Mouse (Mus musculus) urinary bladder, postnatal 25 days (tissue): ENCODE results near the gene Calm5.
"Not testable (repeated sequence)": the region's sequence is repeated elsewhere in the genome, so short reads cannot be mapped to it uniquely, and the experiment has no call there.

Experiments
- DNase-seq: peaks from one replicate; pipeline ENCODE4 v3.0.0; 2022; ENCODE audit warnings: low spot score

Gene Calm5

DNA sequence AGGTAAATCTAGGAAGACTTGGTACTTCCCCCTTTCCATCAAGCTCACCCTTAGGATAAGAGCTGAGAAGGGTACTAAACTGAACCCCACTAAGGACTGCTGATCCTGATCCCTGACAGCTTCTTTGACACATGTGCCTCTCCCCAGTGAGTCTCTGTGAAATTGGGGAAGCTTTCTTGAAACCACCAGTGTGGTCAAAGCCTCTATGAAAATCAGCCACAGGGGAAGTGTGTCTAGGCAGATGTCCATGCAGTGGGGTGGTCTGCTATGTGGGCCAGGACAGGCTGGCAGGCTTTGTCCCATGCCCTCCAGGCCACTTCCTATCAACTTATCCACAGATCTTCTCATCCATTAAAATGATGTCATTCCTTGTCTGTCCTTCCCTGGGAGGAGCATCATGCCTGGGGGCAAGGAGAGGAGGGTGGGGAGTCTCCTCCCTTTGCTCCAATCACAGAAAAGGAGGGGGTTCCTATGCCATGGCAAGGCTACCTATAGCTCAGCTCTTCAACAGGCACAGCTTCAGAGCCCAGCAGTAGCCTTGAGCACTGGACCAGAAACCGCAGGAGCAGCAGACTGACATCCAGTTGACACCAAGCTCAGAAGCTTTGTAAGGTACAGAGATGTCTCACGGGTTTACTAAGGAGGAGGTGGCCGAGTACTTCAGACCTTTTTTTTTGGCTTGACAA lies at the start of gene Calm5:
TSS of gene Calm5 (plus strand) at position 526 of the 686 bp plus-strand sequence.
- not testable (repeated sequence) for DNase-seq

DNA sequence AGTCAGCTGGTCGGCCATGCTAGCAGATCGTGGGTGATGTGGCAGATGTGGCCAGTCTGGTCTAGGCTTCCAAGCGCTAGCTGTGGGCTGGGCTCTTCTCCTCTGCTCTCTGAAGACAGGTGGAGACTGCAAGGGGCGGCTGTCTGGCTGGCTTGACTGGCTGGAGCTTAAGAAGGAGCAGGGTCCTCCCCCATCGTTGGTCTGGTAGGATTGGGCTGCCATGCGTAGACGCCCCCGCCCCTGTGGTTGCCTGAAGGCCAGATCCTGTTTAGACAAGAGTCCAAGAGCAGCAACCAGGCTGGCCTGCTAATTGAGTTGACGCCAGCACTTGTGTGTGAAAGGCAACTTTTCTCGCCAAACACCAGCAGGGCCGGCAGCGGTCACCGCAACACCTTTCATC lies 49.8 kb upstream of the Calm5 start, which contains the start of gene Calml3:
TSS of gene Calml3 (minus strand) at position 131 of the 400 bp plus-strand sequence.
- DNase-seq, result no peak

DNA sequence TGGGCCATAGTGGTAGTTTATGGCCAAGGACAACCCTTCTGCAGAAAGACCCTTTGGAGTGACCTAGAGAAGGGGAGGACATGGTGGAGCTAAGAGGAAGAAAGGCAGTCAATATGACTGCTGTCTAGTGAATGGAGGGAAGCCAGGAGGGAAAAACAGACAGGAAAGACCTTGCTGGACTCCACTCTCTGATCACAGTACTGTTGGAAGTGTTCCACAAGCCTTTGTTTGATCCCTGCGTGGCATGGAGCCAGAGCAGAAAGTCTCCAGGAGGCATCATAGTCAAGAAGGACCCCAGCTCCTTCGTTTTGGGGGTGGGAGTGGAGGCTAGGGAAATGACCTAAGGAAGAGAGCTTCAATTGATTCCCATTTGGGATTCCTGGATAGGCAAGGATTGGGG lies 48.8 kb upstream of the Calm5 start:
- DNase-seq, result no peak

DNA sequence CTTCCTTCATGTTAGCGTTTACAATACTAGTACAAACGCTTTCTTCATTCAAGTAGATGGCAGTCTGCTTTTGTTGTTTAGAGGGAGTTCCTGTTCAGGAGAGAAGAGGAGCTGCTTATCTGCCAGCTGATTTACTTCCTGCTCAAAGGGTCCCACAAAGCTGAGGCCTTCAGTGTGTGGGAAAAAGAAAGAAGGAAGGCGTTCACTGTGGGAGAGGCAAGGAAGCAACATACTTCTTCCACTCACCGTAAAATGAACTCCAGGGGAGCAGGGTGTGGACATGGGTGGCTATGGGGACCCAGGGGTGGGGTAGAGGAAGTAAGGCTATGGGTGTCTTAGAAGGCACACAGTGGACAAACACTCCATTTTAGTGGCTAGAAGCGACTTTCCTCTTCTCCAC lies 48.3 kb upstream of the Calm5 start:
- DNase-seq, result no peak

DNA sequence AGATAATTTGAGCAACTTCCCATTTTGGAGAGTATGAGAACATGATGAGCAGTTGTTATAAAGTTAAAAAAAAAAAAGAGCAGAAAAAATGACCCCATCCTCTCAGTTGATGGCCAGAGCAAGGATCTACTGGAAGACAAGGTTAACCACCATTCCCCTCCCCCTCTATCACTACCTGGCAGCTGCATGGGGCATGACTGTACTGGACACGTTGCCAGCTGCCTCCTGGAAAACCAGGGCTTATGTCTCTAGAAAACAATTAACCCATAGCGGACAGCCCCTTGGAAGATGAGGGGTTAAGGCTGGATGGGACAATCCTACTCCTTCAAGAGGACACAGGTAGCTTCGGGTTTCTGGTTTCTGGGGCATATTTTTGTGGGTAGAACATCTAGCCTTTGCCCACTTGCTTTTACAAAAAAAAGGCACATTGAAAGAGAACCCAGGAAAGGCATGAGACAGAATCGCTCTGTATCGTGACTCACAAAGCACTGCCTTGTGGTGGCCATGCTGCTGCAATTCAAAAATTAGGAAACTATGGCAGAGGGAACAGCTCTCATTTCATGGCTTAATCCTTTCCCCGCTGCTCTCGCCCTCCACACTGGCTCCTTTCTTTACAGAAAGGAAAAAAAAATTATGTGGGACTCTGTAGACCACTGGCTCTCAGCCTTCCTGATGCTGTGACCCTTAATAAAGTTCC lies 46.7 kb upstream of the Calm5 start:
- DNase-seq, result no peak

DNA sequence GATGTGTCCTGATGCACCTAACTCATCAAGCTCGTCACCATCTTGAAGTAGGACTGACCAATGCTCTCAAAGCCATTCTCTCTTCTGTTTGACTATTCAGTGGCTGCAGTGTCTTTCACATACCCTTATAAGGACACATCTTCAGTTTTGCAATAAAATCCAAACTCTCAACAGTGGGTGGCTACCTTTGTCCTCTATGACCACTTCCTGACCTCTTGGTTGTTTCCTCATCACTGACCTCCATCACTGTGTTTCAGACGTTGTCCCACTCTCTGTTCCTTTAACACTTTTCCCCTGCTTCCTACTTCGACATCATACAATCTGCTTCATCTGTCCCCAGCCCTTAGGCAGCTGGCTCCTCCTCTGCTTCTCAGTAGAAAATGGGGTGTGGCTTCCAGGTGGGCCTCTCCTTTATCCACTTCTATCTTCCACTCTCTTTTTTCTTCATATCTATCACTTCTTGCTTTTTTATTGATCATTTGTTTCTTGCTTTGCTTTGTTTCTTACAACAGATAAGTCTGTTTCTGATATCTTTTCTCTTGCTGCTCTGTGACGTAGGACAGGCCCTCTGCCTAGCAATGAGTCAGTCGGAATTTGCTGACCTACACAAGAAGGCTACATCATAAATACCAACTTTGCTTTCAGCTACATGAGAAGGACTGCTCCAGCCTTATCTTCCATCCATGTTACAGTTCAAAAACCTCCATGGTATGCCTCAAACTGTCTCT lies 35.8 kb upstream of the Calm5 start:
- no peak for DNase-seq

DNA sequence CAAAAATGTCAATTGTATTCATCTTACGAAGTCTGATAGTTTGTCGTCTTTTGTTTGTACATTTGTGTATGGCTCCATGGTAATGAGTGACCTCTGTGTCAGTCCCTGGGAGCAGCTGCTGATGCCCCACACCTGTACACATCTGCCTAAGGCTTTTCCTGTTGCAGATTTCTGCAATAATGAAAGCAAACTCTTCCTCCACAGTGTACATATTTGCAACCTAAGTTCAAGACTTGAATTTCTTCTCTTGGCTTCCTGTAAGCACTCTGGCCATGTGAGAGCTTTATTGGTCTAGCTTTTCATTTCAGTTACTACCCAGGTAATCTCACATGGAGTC lies 35.3 kb upstream of the Calm5 start:
- DNase-seq, result no peak

GRCm38 (mm10) chr13:3822105-3822504 lies 31.9 kb upstream of the Calm5 start:
- DNase-seq, result no peak

DNA sequence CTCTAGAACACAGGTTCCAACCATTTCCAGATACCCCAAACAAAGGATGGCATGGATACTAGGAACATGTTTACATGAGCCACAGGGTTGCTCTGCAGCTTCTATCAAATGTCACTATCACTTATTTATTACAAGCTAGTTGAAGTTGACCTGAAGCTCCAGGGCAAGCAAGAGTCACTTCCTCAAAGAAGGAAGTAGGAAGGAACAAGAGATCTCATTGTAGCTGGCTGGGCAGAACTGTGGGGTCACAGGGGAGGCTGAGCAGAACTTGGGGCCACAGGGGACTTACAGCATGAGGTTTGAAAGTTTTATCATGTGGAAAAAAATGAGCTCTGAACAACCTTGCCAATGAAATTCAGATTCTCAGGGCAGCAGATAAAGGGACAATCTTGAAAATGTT lies 28.2 kb upstream of the Calm5 start:
- DNase-seq, result no peak

- peak; percentile 19 for DNase-seq
Measured at GRCm38 (mm10) chr13:3831546-3831945, 22.4 kb upstream of the Calm5 start.

GRCm38 (mm10) chr13:3831994-3832393 lies 22.0 kb upstream of the Calm5 start:
- no peak for DNase-seq

GRCm38 (mm10) chr13:3832450-3832849 lies 21.5 kb upstream of the Calm5 start:
- DNase-seq, result no peak

- DNase-seq, result not testable (repeated sequence)
Measured at GRCm38 (mm10) chr13:3833644-3834043, 20.3 kb upstream of the Calm5 start.

DNA sequence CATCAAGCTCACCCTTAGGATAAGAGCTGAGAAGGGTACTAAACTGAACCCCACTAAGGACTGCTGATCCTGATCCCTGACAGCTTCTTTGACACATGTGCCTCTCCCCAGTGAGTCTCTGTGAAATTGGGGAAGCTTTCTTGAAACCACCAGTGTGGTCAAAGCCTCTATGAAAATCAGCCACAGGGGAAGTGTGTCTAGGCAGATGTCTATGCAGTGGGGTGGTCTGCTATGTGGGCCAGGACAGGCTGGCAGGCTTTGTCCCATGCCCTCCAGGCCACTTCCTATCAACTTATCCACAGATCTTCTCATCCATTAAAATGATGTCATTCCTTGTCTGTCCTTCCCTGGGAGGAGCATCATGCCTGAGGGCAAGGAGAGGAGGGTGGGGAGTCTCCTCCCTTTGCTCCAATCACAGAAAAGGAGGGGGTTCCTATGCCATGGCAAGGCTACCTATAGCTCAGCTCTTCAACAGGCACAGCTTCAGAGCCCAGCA lies 16.6 kb upstream of the Calm5 start, which contains the start of gene Calm4:
TSS of gene Calm4 (plus strand) at position 446 of the 496 bp plus-strand sequence.
- not testable (repeated sequence) for DNase-seq

- DNase-seq, result not testable (repeated sequence)
Measured at GRCm38 (mm10) chr13:3840662-3841061, 13.3 kb upstream of the Calm5 start.

GRCm38 (mm10) chr13:3850330-3850729 lies 3.6 kb upstream of the Calm5 start:
- DNase-seq, result no peak

DNA sequence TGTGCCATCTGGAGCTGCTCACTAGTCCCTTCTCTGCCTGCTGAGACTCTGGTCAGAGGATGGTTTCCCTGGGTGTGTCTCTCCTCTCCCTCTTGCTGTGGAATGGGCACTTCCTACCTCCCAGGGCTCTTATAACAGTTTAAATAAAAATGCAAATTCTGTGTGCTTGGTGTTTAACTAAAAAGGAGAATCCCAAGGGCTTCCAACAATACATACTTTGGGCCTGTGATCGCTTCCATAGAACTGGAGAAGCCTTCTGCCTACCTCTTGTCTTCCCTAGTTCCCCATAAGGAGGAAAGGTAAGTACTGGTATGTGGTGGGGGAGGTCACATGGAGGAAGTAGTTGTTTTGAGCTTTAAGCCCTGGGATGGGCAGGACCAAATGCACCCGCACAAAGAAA lies 883 bp downstream of the Calm5 start:
- DNase-seq, result no peak

DNA sequence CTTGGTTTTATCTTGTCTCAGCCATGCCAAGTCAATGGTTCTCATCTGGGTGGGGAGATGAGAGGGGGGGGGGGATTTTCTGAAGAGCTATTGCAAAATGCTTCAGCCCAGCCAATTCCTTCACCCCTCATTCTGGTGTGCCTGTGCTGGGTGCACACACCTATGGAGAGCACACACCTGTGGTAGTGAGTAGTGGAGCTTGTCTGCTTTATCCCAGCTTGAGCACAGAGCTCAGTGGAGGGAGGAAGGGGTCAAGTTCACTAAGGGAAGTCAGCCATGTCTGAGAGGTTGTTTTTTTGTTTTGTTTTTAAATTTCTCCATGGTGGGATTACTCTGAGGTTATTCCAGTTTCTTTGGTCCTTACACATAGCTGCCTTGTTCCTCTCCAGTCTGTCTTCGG lies 2.3 kb downstream of the Calm5 start:
- DNase-seq, result no peak

GRCm38 (mm10) chr13:3861251-3861650 lies 7.3 kb downstream of the Calm5 start:
- DNase-seq, result peak; percentile 2

- DNase-seq, result no peak
Measured at GRCm38 (mm10) chr13:3862325-3862724, 8.4 kb downstream of the Calm5 start.

- DNase-seq, result no peak
Measured at GRCm38 (mm10) chr13:3862922-3863580, 9.1 kb downstream of the Calm5 start.

DNA sequence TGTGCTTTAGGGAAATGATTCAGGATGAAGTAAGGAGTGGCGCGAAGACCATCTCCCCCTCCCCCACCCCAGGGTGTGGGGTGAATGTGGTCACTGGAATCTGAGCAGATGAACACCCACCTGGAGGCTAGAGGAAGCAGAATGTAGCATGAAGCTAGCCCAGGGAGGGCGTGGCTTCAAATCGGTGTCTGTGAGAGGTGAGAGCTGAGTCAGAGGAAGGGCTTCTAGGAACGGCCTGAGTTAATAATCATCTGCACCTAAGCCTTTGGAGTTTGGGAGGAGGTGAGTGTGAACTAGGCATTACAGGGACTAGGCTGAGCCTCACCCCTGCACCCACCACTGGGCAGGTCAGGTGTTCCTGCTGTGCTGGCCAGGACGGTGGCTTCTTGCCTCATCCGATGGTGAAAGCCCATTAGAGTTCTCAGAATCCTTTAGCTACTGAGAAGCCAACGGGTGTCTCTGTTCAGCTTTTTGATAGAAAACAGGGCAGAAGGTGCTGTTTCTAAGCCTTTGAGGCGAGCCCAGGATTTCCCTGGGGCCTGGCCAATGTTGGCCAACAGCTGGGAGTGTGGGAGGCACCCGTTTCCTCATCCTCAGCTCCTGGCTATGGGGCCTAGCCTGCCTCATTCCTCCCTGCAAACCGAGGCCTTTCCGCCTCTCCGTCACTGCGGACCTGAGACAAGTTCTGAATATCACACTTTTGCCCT lies 11.8 kb downstream of the Calm5 start:
- DNase-seq, result no peak
